Comparison of ENCODE assay signal across 14 mouse cellular contexts in genomic region chr8:120006645-120007160, GRCm38 (mm10). TPM values are rescaled to one million over a fixed set of nuclear protein-coding genes. Genes with fewer than 3 reads are reported as not detected.
A peak's percentile ranks its signal among the peaks of the same experiment; 100 is the strongest.
DNase-seq lines count a peak whose midpoint lies in the region; ATAC-seq and TF ChIP-seq lines count a peak whose summit lies in the region.
"Had no signal": no experiment of that assay in that cellular context is flagged by ENCODE, and none has a peak within 500 bp of the region (broad histone marks: within the 10 kb centered on the region; RNA-seq: fewer than 3 reads in every experiment).

No protein-coding gene starts in this region.

- H3K4me1 ChIP-seq in lung, postnatal 0 days (ENCODE audit: insufficient read depth, low read depth, low read length): no peaks in the 10 kb centered on the region
- no peaks in the 10 kb centered on the region; the same call in 1 of the 2 replicates for H3K4me1 ChIP-seq in hindbrain, postnatal 0 days (ENCODE audit: insufficient read depth, low read length)

- 32% methylated on average over 9 of the region's 9 CpGs for WGBS in lung, postnatal 0 days
- WGBS in hindbrain, postnatal 0 days: 29% methylated on average over 9 of the region's 9 CpGs

- H3K27ac ChIP-seq in lung, postnatal 0 days (ENCODE audit: low read length): no peak overlapping the region
- H3K27ac ChIP-seq in hindbrain, postnatal 0 days: no peak overlapping the region
- H3K27ac ChIP-seq: layer of hippocampus, adult 2 months had no signal

- no peak overlapping the region for H3K4me3 ChIP-seq in lung, postnatal 0 days (ENCODE audit: low read depth, low read length)
- H3K4me3 ChIP-seq in hindbrain, postnatal 0 days (ENCODE audit: low read length): no peak overlapping the region
- H3K4me3 ChIP-seq: layer of hippocampus, adult 2 months had no signal

- no peak for TF ChIP-seq EP300 in lung, postnatal 0 days (IDR thresholded peaks at IDR 0.05)

- H3K4me2 ChIP-seq in lung, postnatal 0 days (replicated peaks; ENCODE audit: low read depth, low read length): no peak overlapping the region
- H3K4me2 ChIP-seq in hindbrain, postnatal 0 days (ENCODE audit: low read depth, low read length): no peak overlapping the region
- H3K4me2 ChIP-seq: liver, embryonic 11.5 days had no signal

- intact Hi-C loops in heart, postnatal 36 days (cut with DNase I): no loop called here

- H3K27me3 ChIP-seq in lung, postnatal 0 days (replicated peaks; ENCODE audit: insufficient read depth, low read length): no peaks in the 10 kb centered on the region
- H3K27me3 ChIP-seq in hindbrain, postnatal 0 days (ENCODE audit: insufficient read depth, low read length): no peaks in the 10 kb centered on the region

- ATAC-seq in lung, postnatal 0 days: no peak
- no peak for ATAC-seq in hindbrain, postnatal 0 days

- DNase-seq in heart, adult 18-20 months: peak; percentile 38 to 48
- no peak for DNase-seq in heart, postnatal 36 days
- DNase-seq in lung, postnatal 0 days (ENCODE audit: low spot score): peak; percentile 14
- no peak for DNase-seq in lung, postnatal 14 days
- peak; percentile 73 for DNase-seq in R1 (ENCODE audit: low read depth, low spot score)
- peak; percentile 53 for DNase-seq in hindbrain, postnatal 0 days (ENCODE audit: low spot score)
- no peak for DNase-seq in layer of hippocampus, adult 9-10 months (ENCODE audit: low spot score)
- DNase-seq in B cell, adult 2 months: no peak
- DNase-seq: cerebellum, postnatal 36 days; heart, postnatal 4 days; kidney, adult 9 months had no signal

- no peaks in the 10 kb centered on the region for H3K36me3 ChIP-seq in lung, postnatal 0 days (ENCODE audit: insufficient read depth, low read length)
- no peaks in the 10 kb centered on the region for H3K36me3 ChIP-seq in hindbrain, postnatal 0 days (ENCODE audit: insufficient read depth, low read length)

- no peaks in the 10 kb centered on the region for H3K9me3 ChIP-seq in lung, postnatal 0 days (ENCODE audit: low read length)
- no peaks in the 10 kb centered on the region for H3K9me3 ChIP-seq in hindbrain, postnatal 0 days (ENCODE audit: low read length)

- no peak overlapping the region for H3K9ac ChIP-seq in lung, postnatal 0 days (replicated peaks; ENCODE audit: low read depth)
- H3K9ac ChIP-seq in hindbrain, postnatal 0 days (replicated peaks; ENCODE audit: low read length): no peak overlapping the region

- TF ChIP-seq CTCF in lung, postnatal 0 days (IDR thresholded peaks at IDR 0.05): no peak
- no peak for TF ChIP-seq CTCF in hindbrain, postnatal 0 days (IDR thresholded peaks at IDR 0.05; ENCODE audit: low read depth)

RNA-seq across cellular contexts. Expression of gene Crispld2, which starts 14.5 kb away (rescaled TPM):
- total RNA-seq in heart, adult 18-20 months (2021): 10 to 100 TPM; 25.1 to 27.1 TPM
- 10 to 100 TPM; 22.5 to 29.5 TPM for total RNA-seq in heart, postnatal 36 days (2021)
- polyA plus RNA-seq in lung, postnatal 0 days (2015; fragmentation: Nextera tagmentation; extraction: Ambion mirVana): 9.7 and 16.8 TPM in 2 replicates
- total RNA-seq in hindbrain, postnatal 0 days (2014; rRNA removed): 3.5 and 5.6 TPM in 2 replicates
- 2.5 and 2.6 TPM in 2 replicates for polyA plus RNA-seq in hindbrain, postnatal 0 days (2015; fragmentation: Nextera tagmentation; extraction: Ambion mirVana)
- total RNA-seq: monocyte, adult 5-6 weeks had no signal

Comparison
In these comparisons a context has a peak if more than half of its experiments do, and no peak if none do; other contexts are left out.
1. DNase-seq: peak in heart, adult 18-20 months (2 of 2), lung, postnatal 0 days (single experiment), R1 (single experiment) and hindbrain, postnatal 0 days (single experiment); none in heart, postnatal 36 days (0 of 2), lung, postnatal 14 days (single experiment), layer of hippocampus, adult 9-10 months (single experiment) and B cell, adult 2 months (0 of 2).